Mouse (Mus musculus) heart, postnatal 10 days (tissue): ENCODE results near the gene Gm10428. TPM values are rescaled to one million over a fixed set of nuclear protein-coding genes. Genes with fewer than 3 reads are reported as not detected.

Experiments
- DNase-seq, 2 experiments: peaks; one replicate each; pipeline ENCODE4 v3.0.0; 2021
- intact Hi-C: fragments of 180-260 bp; cut with DNase I; formaldehyde crosslinking; loops from one replicate; pipeline ENCODE4 v1.15.1; 2025
- total RNA-seq, 2 experiments: library from RNA; stranded (reverse); gene quantifications; 2 replicates each; pipeline ENCODE4 v1.2.3; 2021

Gene Gm10428
- total RNA-seq, 2 experiments from 2014 or later: not detected

- intact Hi-C loops: no loop called here
- no peak for DNase-seq
Measured at GRCm38 (mm10) chr11:62760755-62761457, 8.0 kb downstream of the Gm10428 start.

GRCm38 (mm10) chr11:62776510-62776909 is 23.6 kb downstream of the Gm10428 start:
- DNase-seq: no peak
- intact Hi-C loops: no loop called here

- intact Hi-C loops: no loop called here
- DNase-seq: peak; percentile 83 to 87
Measured at GRCm38 (mm10) chr11:62788935-62789616, 36.2 kb downstream of the Gm10428 start, which contains the start of gene Zfp286. TSS of gene Zfp286 (minus strand) at chr11:62789462.

- no peak for DNase-seq
- intact Hi-C loops: no loop called here
Measured at GRCm38 (mm10) chr11:62789617-62789936, 36.7 kb downstream of the Gm10428 start.

Other genes starting within 250 kb of the Gm10428 start
- 10 to 100 TPM; 19.3 to 19.8 TPM for gene Cenpv, start 213.8 kb upstream of the Gm10428 start, total RNA-seq
- gene Ubb, start 201.9 kb upstream of the Gm10428 start, total RNA-seq: 100 to 1,000 TPM; 678 to 750 TPM
- 1 to 10 TPM; 4.3 to 4.5 TPM for gene Trpv2, start 178.6 kb upstream of the Gm10428 start, total RNA-seq
- gene Lrrc75a, start 104.6 kb upstream of the Gm10428 start, total RNA-seq: 10 to 100 TPM; 12.0 to 12.3 TPM
- gene Mmgt2, start 104.4 kb upstream of the Gm10428 start, total RNA-seq: 10 to 100 TPM; 10.8 to 15.8 TPM
- 1 to 10 TPM; 3.4 to 4.6 TPM for gene Zfp287, start 21.2 kb upstream of the Gm10428 start, total RNA-seq
- gene Zfp286, start 36.4 kb downstream of the Gm10428 start, total RNA-seq: 1 to 10 TPM; 1.5 to 2.1 TPM
- 1 to 10 TPM; 8.2 to 9.4 TPM for gene Trim16, start 67.1 kb downstream of the Gm10428 start, total RNA-seq
- gene Fbxw10, start 94.0 kb downstream of the Gm10428 start, total RNA-seq: under 1 TPM; 0.26 to 0.27 TPM
- 10 to 100 TPM; 18.4 to 24.4 TPM for gene Tvp23b, start 126.4 kb downstream of the Gm10428 start, total RNA-seq
- gene Cdrt4, start 198.1 kb downstream of the Gm10428 start, total RNA-seq: not detected